Mouse (Mus musculus): ENCODE results near the gene Trim47. TPM values are rescaled to one million over a fixed set of nuclear protein-coding genes. Genes with fewer than 3 reads are reported as not detected.

The Trim47 gene
- polyA plus RNA-seq, 1 experiment from 2014 or later = 7.7 TPM

DNA sequence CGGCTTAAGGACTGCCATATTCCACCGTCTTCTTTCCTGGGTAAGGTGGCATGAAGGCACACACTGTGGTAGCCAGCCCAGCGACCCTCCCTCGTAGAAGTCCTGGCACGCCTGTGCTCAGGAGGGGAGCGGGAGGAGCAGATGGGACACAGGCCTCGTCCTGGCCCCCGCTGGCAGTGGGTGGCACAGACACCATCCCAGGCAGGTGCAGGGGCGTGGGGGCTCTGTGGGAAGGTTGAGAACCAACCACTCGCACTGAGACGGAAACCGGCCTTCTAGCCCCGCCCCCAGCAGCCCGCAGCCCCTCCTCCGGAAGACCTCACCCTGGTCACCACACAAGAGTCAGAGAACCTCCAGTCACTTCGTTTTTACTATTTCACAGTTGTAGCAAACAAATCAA, 48.8 kb downstream of the Trim47 start:
- Histone ChIP-seq H3K9me3 (no peaks in the 10 kb centered on the region), H3K27ac (replicated peaks) (no peak overlapping the region; the same call in 1 of the 2 replicates), H3K4me3 (peak overlapping the region; percentile 19; the same call in 1 of the 2 replicates), H3K4me1 (peaks cover 7% of the 10 kb centered on the region; the same call in 1 of the 2 replicates), H3K36me3 (peaks cover 40% of the 10 kb centered on the region), H3K4me2 (replicated peaks) (peak overlapping the region; percentile 36), H3K9ac (replicated peaks) (peak overlapping the region; percentile 28; the same call in 1 of the 2 replicates), H3K27me3 (no peaks in the 10 kb centered on the region)
- peak; percentile 34; the same call in 1 of the 2 replicates for ATAC-seq (replicated peaks)
- WGBS = 9% methylated on average over 16 of the region's 16 CpGs

DNA sequence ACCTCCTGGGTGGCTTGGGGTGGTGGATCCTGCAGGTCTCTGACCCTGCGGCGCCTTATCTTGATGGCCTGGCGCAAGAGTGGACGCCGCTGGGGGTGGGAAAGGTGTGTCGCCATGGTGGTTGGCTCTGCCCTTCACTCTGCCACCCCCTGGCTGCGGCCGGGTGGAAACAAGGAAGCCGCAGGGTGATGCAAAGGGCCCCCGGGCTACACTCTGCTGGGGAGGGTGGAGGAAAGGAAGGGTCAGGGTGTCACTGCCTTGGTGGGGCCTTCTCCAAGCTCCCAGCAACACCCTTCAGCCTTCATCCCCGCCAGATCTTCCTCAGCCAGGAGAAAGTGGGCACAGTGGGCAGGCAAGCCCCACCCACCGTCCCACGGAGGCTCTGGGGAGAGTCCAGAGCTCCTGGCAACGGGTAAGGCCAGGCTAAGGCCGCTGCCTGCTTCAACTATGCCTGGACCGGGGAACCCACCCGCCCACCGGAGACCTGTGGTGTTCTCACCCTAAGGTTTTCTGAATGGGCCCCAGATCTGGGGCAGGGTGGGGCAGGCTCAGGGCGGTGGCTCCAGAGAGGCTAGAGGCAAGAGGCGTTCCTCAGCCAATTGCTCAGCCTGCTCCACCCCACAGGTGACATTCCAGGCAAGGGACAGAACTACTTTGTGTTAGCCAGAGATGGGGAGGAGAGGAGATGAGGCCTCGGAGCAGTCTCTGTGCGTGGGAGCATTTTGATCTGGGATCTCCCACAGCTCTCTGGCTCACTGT, 49.4 kb downstream of the Trim47 start, which contains the start of gene Unc13d:
Unc13d (minus strand) TSS at position 516 of the 759 bp plus-strand sequence.
- peak within 1 kb of the TSS; percentile 28; the same call in 1 of the 2 replicates for H3K9ac ChIP-seq (replicated peaks)
- H3K9me3 ChIP-seq = no peaks in the 10 kb centered on the region
- WGBS = 73% methylated on average over 22 of the region's 22 CpGs
- H3K27me3 ChIP-seq = no peaks in the 10 kb centered on the region
- H3K4me3 ChIP-seq = peak within 1 kb of the TSS; percentile 19; the same call in 1 of the 2 replicates
- peaks cover 36% of the 10 kb centered on the region for H3K36me3 ChIP-seq
- H3K4me2 ChIP-seq (replicated peaks) = peak within 1 kb of the TSS; percentile 36
- no peak within 1 kb of the TSS; the same call in 1 of the 2 replicates for H3K27ac ChIP-seq (replicated peaks)
- ATAC-seq (replicated peaks) = no peak
- H3K4me1 ChIP-seq = peaks cover 7% of the 10 kb centered on the region; the same call in 1 of the 2 replicates

DNA sequence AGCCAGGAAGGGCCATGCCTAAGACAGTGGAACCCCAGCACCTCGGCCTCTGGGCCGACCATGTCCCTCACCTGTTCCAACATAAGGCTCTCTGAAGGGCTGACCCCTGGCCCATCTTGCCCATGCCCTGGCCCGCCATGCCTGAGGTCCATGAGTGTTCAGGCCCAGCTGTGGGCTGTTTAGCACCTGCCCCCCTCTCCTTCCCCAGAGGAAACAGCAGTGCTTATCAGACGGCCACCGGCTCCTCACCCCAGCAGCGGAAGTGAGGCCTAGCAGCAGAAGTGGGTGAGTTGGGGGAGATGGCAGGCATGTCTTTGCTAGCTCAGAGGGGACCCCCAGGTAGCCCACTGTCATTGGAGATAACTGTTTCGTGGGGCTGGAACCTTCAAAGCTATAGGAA, 50.2 kb downstream of the Trim47 start:
- Histone ChIP-seq H3K4me1 (peaks cover 7% of the 10 kb centered on the region; the same call in 1 of the 2 replicates), H3K9me3 (no peaks in the 10 kb centered on the region), H3K36me3 (peaks cover 28% of the 10 kb centered on the region), H3K4me3 (no peak overlapping the region), H3K9ac (replicated peaks) (no peak overlapping the region), H3K27me3 (no peaks in the 10 kb centered on the region), H3K4me2 (replicated peaks) (no peak overlapping the region), H3K27ac (replicated peaks) (no peak overlapping the region)
- no peak for ATAC-seq (replicated peaks)
- 92% methylated on average over 7 of the region's 7 CpGs for WGBS

DNA sequence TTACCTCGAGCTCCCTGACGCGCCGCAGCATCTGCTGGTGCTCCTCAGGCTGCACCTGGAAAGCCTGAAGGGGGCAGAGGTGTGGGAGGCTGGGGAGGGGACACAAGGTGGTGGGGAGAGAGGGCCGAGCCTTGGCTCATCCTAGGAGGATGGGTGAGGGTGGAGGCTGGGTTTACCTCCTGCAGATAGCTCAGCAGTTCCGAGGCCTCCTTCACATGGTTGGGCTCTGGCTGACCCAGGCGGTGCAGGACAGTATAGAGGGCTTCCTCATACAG, 50.8 kb downstream of the Trim47 start:
- Histone ChIP-seq H3K27me3 (no peaks in the 10 kb centered on the region), H3K4me2 (replicated peaks) (no peak overlapping the region), H3K27ac (replicated peaks) (no peak overlapping the region), H3K9ac (replicated peaks) (no peak overlapping the region), H3K4me1 (peaks cover 7% of the 10 kb centered on the region; the same call in 1 of the 2 replicates), H3K4me3 (no peak overlapping the region), H3K36me3 (peaks cover 22% of the 10 kb centered on the region), H3K9me3 (no peaks in the 10 kb centered on the region)
- 73% methylated on average over 7 of the region's 7 CpGs for WGBS
- ATAC-seq (replicated peaks) = no peak

DNA sequence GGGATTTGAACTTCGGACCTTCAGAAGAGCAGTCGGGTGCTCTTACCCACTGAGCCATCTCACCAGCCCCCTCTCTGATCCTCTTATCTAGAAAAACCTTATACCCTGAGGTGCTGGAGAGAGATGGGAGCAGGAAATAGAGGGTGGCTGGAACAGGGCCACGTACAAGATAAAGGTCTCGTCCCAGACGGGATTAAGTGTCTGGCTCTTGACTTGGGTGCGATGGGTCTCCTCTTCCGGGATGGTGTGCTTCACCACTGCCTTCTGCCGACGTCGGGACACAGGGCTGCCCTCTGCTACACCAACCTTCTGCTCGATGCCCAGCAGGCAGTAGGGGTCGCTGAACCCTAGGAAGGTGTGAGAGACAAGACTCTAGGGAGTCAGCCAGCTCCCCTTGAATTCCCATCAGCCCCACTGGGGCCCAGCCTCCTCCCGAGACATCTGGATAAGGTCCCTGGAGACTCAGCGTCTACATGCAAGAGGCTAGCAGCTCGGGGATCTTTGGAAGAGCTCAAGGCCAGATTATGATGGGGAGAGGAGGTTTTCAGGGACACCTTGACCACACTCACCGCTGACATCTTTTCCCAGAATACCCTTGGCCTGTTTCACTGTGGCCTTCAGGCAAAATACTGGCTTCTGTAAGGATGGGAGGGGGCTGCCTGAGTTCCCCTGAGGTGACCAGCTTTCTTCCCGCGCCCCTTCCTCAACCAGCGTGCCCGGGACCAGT, 51.3 kb downstream of the Trim47 start:
- Histone ChIP-seq H3K9me3 (no peaks in the 10 kb centered on the region), H3K9ac (replicated peaks) (no peak overlapping the region), H3K4me1 (peaks cover 7% of the 10 kb centered on the region; the same call in 1 of the 2 replicates), H3K27ac (replicated peaks) (no peak overlapping the region), H3K4me2 (replicated peaks) (no peak overlapping the region), H3K4me3 (no peak overlapping the region), H3K36me3 (peaks cover 17% of the 10 kb centered on the region), H3K27me3 (no peaks in the 10 kb centered on the region)
- 55% methylated on average over 20 of the region's 20 CpGs for WGBS
- ATAC-seq (replicated peaks) = no peak

DNA sequence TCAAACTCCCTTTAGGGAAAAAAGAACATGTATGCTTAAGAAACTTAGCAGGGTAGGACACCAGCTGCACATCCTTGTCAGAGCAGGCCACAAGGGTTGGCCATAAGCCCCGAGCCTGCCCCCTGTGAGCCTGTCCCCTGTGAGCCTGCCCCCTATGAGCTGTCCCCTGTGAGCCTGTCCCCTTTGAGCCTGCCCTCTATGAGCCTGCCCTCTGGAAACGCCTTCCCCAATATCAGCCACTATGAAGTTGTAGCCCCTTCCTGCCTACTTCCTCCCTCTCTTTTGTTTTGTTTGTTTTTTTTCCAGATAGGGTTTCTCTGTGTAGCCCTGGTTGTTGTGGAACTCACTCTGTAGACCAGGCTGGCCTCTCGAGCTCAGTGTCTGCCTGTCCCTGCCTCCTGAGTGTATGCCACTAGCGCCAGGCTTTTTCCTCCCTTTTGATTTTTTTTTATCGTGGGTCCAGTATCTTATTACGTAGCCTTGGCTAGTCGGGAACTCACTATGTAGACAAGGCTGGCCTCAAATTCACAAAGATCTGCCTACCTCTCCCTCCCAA, 52.5 kb downstream of the Trim47 start:
- H3K4me3 ChIP-seq = no peak overlapping the region
- H3K4me1 ChIP-seq = peaks cover 7% of the 10 kb centered on the region; the same call in 1 of the 2 replicates
- H3K4me2 ChIP-seq (replicated peaks) = no peak overlapping the region
- H3K27me3 ChIP-seq = no peaks in the 10 kb centered on the region
- no peak overlapping the region for H3K9ac ChIP-seq (replicated peaks)
- no peak for ATAC-seq (replicated peaks)
- peaks cover 6% of the 10 kb centered on the region for H3K36me3 ChIP-seq
- 71% methylated on average over 7 of the region's 7 CpGs for WGBS
- H3K27ac ChIP-seq (replicated peaks) = no peak overlapping the region
- H3K9me3 ChIP-seq = no peaks in the 10 kb centered on the region

GRCm38 (mm10) chr11:116072608-116073007, 54.4 kb downstream of the Trim47 start:
- WGBS = 89% methylated on average over 3 of the region's 3 CpGs
- Histone ChIP-seq H3K27ac (replicated peaks) (no peak overlapping the region), H3K4me3 (no peak overlapping the region), H3K4me2 (replicated peaks) (no peak overlapping the region), H3K9ac (replicated peaks) (no peak overlapping the region), H3K4me1 (no peaks in the 10 kb centered on the region), H3K36me3 (no peaks in the 10 kb centered on the region), H3K27me3 (no peaks in the 10 kb centered on the region), H3K9me3 (no peaks in the 10 kb centered on the region)
- ATAC-seq (replicated peaks) = no peak

GRCm38 (mm10) chr11:116071510-116071909, 55.5 kb downstream of the Trim47 start:
- H3K4me2 ChIP-seq (replicated peaks) = no peak overlapping the region
- H3K27ac ChIP-seq (replicated peaks) = no peak overlapping the region
- no peaks in the 10 kb centered on the region for H3K4me1 ChIP-seq
- no peaks in the 10 kb centered on the region for H3K27me3 ChIP-seq
- no peaks in the 10 kb centered on the region for H3K36me3 ChIP-seq
- H3K4me3 ChIP-seq = no peak overlapping the region
- H3K9me3 ChIP-seq = no peaks in the 10 kb centered on the region
- WGBS = 71% methylated on average over 5 of the region's 5 CpGs
- ATAC-seq (replicated peaks) = no peak
- no peak overlapping the region for H3K9ac ChIP-seq (replicated peaks)

DNA sequence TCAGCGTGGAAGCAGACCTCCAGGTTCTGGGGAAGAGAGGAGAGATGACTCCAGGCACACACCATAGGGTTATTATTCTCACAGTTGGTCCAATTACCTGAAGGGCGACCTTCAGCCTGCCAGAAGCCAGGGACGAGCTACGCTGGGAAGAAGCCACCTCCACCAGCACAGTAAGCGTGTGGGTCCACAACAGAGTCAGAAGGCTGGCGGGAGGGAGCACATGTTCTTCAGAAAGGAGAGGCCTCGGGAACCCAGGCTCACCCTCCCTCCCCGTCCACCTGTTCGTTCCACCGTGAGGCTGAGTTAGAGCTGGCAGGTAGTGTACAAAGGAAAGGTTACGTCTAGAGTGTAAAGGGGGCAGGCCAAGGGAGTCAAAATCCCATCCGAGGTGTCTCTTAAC, 61.7 kb downstream of the Trim47 start:
- no peaks in the 10 kb centered on the region for H3K9me3 ChIP-seq
- no peaks in the 10 kb centered on the region for H3K4me1 ChIP-seq
- H3K9ac ChIP-seq (replicated peaks) = no peak overlapping the region
- no peak for ATAC-seq (replicated peaks)
- no peak overlapping the region for H3K27ac ChIP-seq (replicated peaks)
- WGBS = 88% methylated on average over 12 of the region's 12 CpGs
- no peak overlapping the region for H3K4me2 ChIP-seq (replicated peaks)
- no peaks in the 10 kb centered on the region for H3K27me3 ChIP-seq
- H3K36me3 ChIP-seq = peaks cover 6% of the 10 kb centered on the region
- H3K4me3 ChIP-seq = no peak overlapping the region

DNA sequence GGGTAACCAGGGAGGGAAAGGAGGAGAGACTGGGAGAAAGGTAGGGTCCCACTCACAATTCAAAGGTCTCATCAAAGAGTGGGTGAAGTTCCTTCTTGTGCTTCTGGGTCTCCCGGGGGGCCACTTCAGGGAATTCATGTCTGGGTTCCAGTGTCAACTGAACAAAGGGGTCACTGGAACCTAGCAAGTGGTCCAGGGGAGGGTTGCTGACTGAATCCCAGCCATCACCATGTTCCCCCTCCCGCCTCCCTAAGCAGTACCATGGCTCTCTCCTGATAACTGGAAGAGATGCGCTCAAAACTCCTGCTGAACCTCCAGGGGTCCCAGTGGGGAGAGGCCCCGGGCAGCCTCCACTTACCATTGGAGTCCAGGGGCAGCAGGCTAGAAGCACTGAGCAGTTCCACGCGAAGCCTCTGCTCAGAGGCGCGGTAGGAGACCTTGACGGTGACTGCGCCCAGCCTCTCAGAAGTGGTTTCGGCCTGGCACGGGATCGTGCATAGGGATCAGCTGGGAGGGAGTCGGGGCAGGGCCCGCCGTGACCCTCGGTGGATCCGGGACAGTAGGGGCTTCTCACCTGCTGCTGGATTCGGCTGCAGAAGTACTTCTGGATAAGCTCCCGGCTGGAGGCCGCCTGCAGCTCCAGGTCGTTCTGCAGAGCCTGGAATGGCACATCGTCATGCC, 62.7 kb downstream of the Trim47 start:
- no peak overlapping the region for H3K4me2 ChIP-seq (replicated peaks)
- ATAC-seq (replicated peaks) = no peak
- H3K4me1 ChIP-seq = no peaks in the 10 kb centered on the region
- H3K9me3 ChIP-seq = no peaks in the 10 kb centered on the region
- WGBS = 62% methylated on average over 23 of the region's 23 CpGs
- H3K27me3 ChIP-seq = no peaks in the 10 kb centered on the region
- H3K4me3 ChIP-seq = no peak overlapping the region
- no peak overlapping the region for H3K27ac ChIP-seq (replicated peaks)
- peaks cover 17% of the 10 kb centered on the region for H3K36me3 ChIP-seq
- no peak overlapping the region for H3K9ac ChIP-seq (replicated peaks)

- ATAC-seq (replicated peaks) = 0 out of 2 replicates have a peak, but pooled peaks have one; percentile 17
- Histone ChIP-seq H3K4me3 (no peak overlapping the region), H3K9me3 (no peaks in the 10 kb centered on the region), H3K9ac (replicated peaks) (no peak overlapping the region), H3K36me3 (peaks cover 23% of the 10 kb centered on the region), H3K27me3 (no peaks in the 10 kb centered on the region), H3K4me1 (no peaks in the 10 kb centered on the region), H3K4me2 (replicated peaks) (no peak overlapping the region), H3K27ac (replicated peaks) (peak overlapping the region; percentile 27; the same call in 1 of the 2 replicates)
- WGBS = 57% methylated on average over 13 of the region's 13 CpGs
Observed at GRCm38 (mm10) chr11:116063562-116063961, 63.4 kb downstream of the Trim47 start.

All from forebrain, embryonic 15.5 days (tissue).